Mouse (Mus musculus): ENCODE data around the gene Hist1h3b.

DNA sequence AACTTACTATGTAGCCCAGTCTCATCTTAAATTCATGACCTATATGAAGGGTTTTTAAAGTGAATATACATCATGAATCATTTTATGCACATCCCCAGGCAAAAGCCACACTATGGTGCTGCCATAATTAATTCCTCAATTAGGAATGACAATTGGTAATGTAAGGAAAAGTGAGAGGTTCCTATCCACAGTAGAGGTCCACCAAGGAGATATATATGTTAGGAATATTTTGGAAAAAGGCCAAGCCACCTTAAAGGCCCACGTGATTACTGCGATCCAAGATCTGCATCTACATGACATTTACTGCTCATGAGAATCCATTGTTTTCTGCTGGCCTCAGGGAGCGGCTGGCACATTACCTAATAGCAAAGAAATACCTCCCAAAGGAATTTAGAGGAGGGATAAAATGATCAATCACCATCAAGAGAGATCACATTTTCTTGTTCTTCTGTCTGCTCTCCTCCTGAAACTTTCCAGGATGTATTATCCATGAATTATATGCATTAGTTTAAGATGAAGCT lies 7.2 kb downstream of the Hist1h3b start:
- TF ChIP-seq EP300 (IDR thresholded peaks at IDR 0.05; ENCODE audit: low read depth): no peak
- no peak for TF ChIP-seq CTCF (IDR thresholded peaks at IDR 0.05; ENCODE audit: low read depth)
